Mouse (Mus musculus) retina, embryonic 14.5 days (tissue): ENCODE data around the gene Armc9.

Experiments
- DNase-seq: peaks from one replicate; pipeline ENCODE4 v3.0.0-alpha.2; 2015; ENCODE audit warnings: low spot score

The Armc9 gene

GRCm38 (mm10) chr1:86281781-86282536 lies 127.4 kb downstream of the Armc9 start:
- no peak for DNase-seq

- DNase-seq, result no peak
Observed at GRCm38 (mm10) chr1:86284101-86284500, 129.5 kb downstream of the Armc9 start.

GRCm38 (mm10) chr1:86285295-86285694 lies 130.7 kb downstream of the Armc9 start:
- no peak for DNase-seq

- DNase-seq, result no peak
Observed at GRCm38 (mm10) chr1:86287473-86287872, 132.9 kb downstream of the Armc9 start.

- DNase-seq, result no peak
Observed at GRCm38 (mm10) chr1:86290452-86290851, 135.9 kb downstream of the Armc9 start.

- no peak for DNase-seq
Observed at GRCm38 (mm10) chr1:86293091-86293490, 138.5 kb downstream of the Armc9 start.

- DNase-seq, result no peak
Observed at GRCm38 (mm10) chr1:86293868-86294267, 139.3 kb downstream of the Armc9 start.

GRCm38 (mm10) chr1:86294472-86294871 lies 139.9 kb downstream of the Armc9 start:
- DNase-seq, result no peak

GRCm38 (mm10) chr1:86300093-86300492 lies 145.5 kb downstream of the Armc9 start:
- peak; percentile 38 for DNase-seq

- no peak for DNase-seq
Observed at GRCm38 (mm10) chr1:86300731-86301130, 146.2 kb downstream of the Armc9 start.

GRCm38 (mm10) chr1:86301221-86302091 lies 146.9 kb downstream of the Armc9 start:
- DNase-seq, result no peak

GRCm38 (mm10) chr1:86302532-86302931 lies 148.0 kb downstream of the Armc9 start, which contains the start of gene B3gnt7:
Gene B3gnt7, plus strand, starts transcription at chr1:86302832.
- no peak for DNase-seq

- peak; percentile 59 for DNase-seq
Observed at GRCm38 (mm10) chr1:86303063-86303872, 148.7 kb downstream of the Armc9 start.

GRCm38 (mm10) chr1:86303873-86304250 lies 149.3 kb downstream of the Armc9 start:
- DNase-seq, result no peak

GRCm38 (mm10) chr1:86306686-86307085 lies 152.1 kb downstream of the Armc9 start:
- no peak for DNase-seq

- no peak for DNase-seq
Observed at GRCm38 (mm10) chr1:86307177-86307762, 152.7 kb downstream of the Armc9 start.

GRCm38 (mm10) chr1:86307871-86308641 lies 153.5 kb downstream of the Armc9 start:
- DNase-seq, result no peak

- no peak for DNase-seq
Observed at GRCm38 (mm10) chr1:86309270-86309833, 154.8 kb downstream of the Armc9 start.

GRCm38 (mm10) chr1:86310536-86311310 lies 156.1 kb downstream of the Armc9 start:
- DNase-seq, result peak; percentile 54

GRCm38 (mm10) chr1:86311467-86312005 lies 157.0 kb downstream of the Armc9 start:
- DNase-seq, result no peak
